ENCODE assay signal across 10 mouse cellular contexts in the genomic region with DNA sequence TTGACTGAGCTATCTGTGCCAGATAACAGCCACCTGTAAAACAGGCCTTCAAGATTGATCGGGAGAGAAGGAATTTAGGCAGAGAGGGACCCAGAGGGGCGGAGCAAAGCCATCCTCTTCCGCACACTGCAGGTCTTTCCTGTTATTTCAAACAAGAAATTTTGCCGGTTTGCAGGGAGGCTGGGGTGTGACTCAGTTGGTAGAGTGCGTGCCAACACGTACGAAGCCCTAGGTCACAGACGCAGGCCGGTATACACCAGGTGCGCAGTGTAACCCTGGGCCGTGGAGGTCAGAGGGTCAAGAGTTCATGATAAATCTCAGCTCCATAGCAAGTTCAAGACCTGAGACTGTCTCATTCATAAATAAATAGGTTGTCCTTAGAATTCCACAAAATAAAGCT. TPM values are rescaled to one million over a fixed set of nuclear protein-coding genes. Genes with fewer than 3 reads are reported as not detected.
DNase-seq lines count a peak whose midpoint lies in the region; ATAC-seq and TF ChIP-seq lines count a peak whose summit lies in the region.
"Had no signal": no experiment of that assay in that cellular context is flagged by ENCODE, and none has a peak within 500 bp of the region (broad histone marks: within the 10 kb centered on the region; RNA-seq: fewer than 3 reads in every experiment).

No protein-coding gene starts in this region.

- no peaks in the 10 kb centered on the region for H3K9me3 ChIP-seq in kidney, embryonic 14.5 days (ENCODE audit: control insufficient read depth, low read length)
- H3K9me3 ChIP-seq in G1E (replicated peaks): no peaks in the 10 kb centered on the region
- no peaks in the 10 kb centered on the region for H3K9me3 ChIP-seq in hindbrain, embryonic 14.5 days (ENCODE audit: control insufficient read depth, low read length)
- H3K9me3 ChIP-seq in liver, embryonic 16.5 days (replicated peaks; ENCODE audit: control insufficient read depth, low read length): no peaks in the 10 kb centered on the region

- H3K27ac ChIP-seq in kidney, embryonic 14.5 days (ENCODE audit: low read depth, low read length): no peak overlapping the region
- no peak overlapping the region for H3K27ac ChIP-seq in hindbrain, embryonic 14.5 days
- H3K27ac ChIP-seq in liver, embryonic 16.5 days (ENCODE audit: low read length): peak overlapping the region; percentile 61

- peak overlapping the region; percentile 42 for H3K9ac ChIP-seq in kidney, embryonic 14.5 days (ENCODE audit: low read depth, low read length)
- H3K9ac ChIP-seq in hindbrain, embryonic 14.5 days: no peak overlapping the region
- peak overlapping the region; percentile 56 for H3K9ac ChIP-seq in liver, embryonic 16.5 days (ENCODE audit: low read depth, low read length)

- TF ChIP-seq CTCF in G1E (IDR thresholded peaks at IDR 0.05; ENCODE audit: low read depth, low read length): no peak

- no peaks in the 10 kb centered on the region; the same call in 1 of the 2 replicates for H3K27me3 ChIP-seq in kidney, embryonic 14.5 days (ENCODE audit: control insufficient read depth, insufficient read depth, low read length)
- no peaks in the 10 kb centered on the region for H3K27me3 ChIP-seq in G1E (ENCODE audit: insufficient read depth, low read length)
- H3K27me3 ChIP-seq in hindbrain, embryonic 14.5 days (ENCODE audit: control insufficient read depth, insufficient read depth, low read length): peaks cover 24% of the 10 kb centered on the region
- no peaks in the 10 kb centered on the region for H3K27me3 ChIP-seq in liver, embryonic 16.5 days (ENCODE audit: control insufficient read depth, insufficient read depth, low read depth, low read length)

- DNase-seq in kidney, postnatal 14 days: no peak
- DNase-seq in G1E (ENCODE audit: low spot score): no peak
- DNase-seq in hindbrain, embryonic 14.5 days (ENCODE audit: low spot score): no peak
- no peak for DNase-seq in cerebellum, postnatal 25 days
- no peak for DNase-seq in layer of hippocampus, adult 9-10 months (ENCODE audit: low spot score)
- no peak for DNase-seq in frontal cortex, postnatal 36 days (ENCODE audit: low spot score in 2 of 2)

- peaks cover 11% of the 10 kb centered on the region for H3K4me1 ChIP-seq in kidney, embryonic 14.5 days (ENCODE audit: control insufficient read depth, insufficient read depth, low read length)
- peaks cover 81% of the 10 kb centered on the region for H3K4me1 ChIP-seq in G1E (ENCODE audit: insufficient read depth, low read depth, low read length)
- no peaks in the 10 kb centered on the region for H3K4me1 ChIP-seq in hindbrain, embryonic 14.5 days (replicated peaks; ENCODE audit: control insufficient read depth, insufficient read depth, low read length)
- H3K4me1 ChIP-seq in liver, embryonic 16.5 days (ENCODE audit: control insufficient read depth, low read depth, low read length): peaks cover 51% of the 10 kb centered on the region

- WGBS in kidney, embryonic 14.5 days: 40% methylated on average over 11 of the region's 11 CpGs
- WGBS in hindbrain, embryonic 14.5 days: 51% methylated on average over 11 of the region's 11 CpGs
- WGBS in liver, embryonic 16.5 days (ENCODE audit: insufficient replicate concordance): 51% methylated on average over 11 of the region's 11 CpGs

- H3K4me3 ChIP-seq in kidney, embryonic 14.5 days (ENCODE audit: low read length): peak overlapping the region; percentile 37; the same call in 1 of the 2 replicates
- H3K4me3 ChIP-seq in G1E (ENCODE audit: low read depth, low read length): peak overlapping the region; percentile 74
- no peak overlapping the region for H3K4me3 ChIP-seq in hindbrain, embryonic 14.5 days (replicated peaks; ENCODE audit: low read length)
- H3K4me3 ChIP-seq in liver, embryonic 16.5 days (ENCODE audit: low read depth, low read length): peak overlapping the region; percentile 69

- H3K4me2 ChIP-seq in kidney, embryonic 14.5 days (replicated peaks; ENCODE audit: low read depth, low read length): peak overlapping the region; percentile 63; the same call in 1 of the 2 replicates
- H3K4me2 ChIP-seq in hindbrain, embryonic 14.5 days (replicated peaks): peak overlapping the region; percentile 34; the same call in 1 of the 2 replicates
- peak overlapping the region; percentile 67 for H3K4me2 ChIP-seq in liver, embryonic 16.5 days (ENCODE audit: low read depth, low read length)

- H3K36me3 ChIP-seq in kidney, embryonic 14.5 days (ENCODE audit: control insufficient read depth, insufficient read depth, low read length): no peaks in the 10 kb centered on the region
- peaks cover 30% of the 10 kb centered on the region for H3K36me3 ChIP-seq in G1E (replicated peaks)
- H3K36me3 ChIP-seq in hindbrain, embryonic 14.5 days (replicated peaks; ENCODE audit: control insufficient read depth, insufficient read depth): no peaks in the 10 kb centered on the region
- peaks cover 32% of the 10 kb centered on the region for H3K36me3 ChIP-seq in liver, embryonic 16.5 days (ENCODE audit: control insufficient read depth, insufficient read depth)

- no peak for ATAC-seq in kidney, embryonic 14.5 days (ENCODE audit: low FRiP score, low TSS enrichment)
- ATAC-seq in G1E (ENCODE audit: extremely low read depth, insufficient number of reproducible peaks, low FRiP score, poor library complexity, severe bottlenecking): no peak
- no peak for ATAC-seq in hindbrain, embryonic 14.5 days (ENCODE audit: low FRiP score)
- no peak for ATAC-seq in liver, embryonic 16.5 days (ENCODE audit: low read depth)

RNA-seq across cellular contexts. Expression of a gene that starts 3.3 kb away (rescaled TPM):
- 3.3 TPM in 2 replicates for polyA plus RNA-seq in kidney, embryonic 14.5 days (2014; fragmentation: Nextera tagmentation; extraction: Ambion mirVana)
- total RNA-seq in G1E (2014; fragmentation: Nextera tagmentation) (17.1 and 24.2 TPM in 2 replicates), G1E (2017) (10.3 and 13.0 TPM in 2 replicates)
- 27.6 and 28.5 TPM in 2 replicates for polyA plus RNA-seq in G1E (2012)
- 0.47 and 0.60 TPM in 2 replicates for polyA plus RNA-seq in hindbrain, embryonic 14.5 days (2014; fragmentation: Nextera tagmentation; extraction: Ambion mirVana)
- polyA plus RNA-seq in liver, embryonic 16.5 days (2015; fragmentation: Nextera tagmentation; extraction: Ambion mirVana): 228 and 240 TPM in 2 replicates

RNA-seq across cellular contexts. Expression of a gene that starts 15.2 kb away (rescaled TPM):
- polyA plus RNA-seq in kidney, embryonic 14.5 days (2014; fragmentation: Nextera tagmentation; extraction: Ambion mirVana): 216 and 237 TPM in 2 replicates
- total RNA-seq in G1E (2014; fragmentation: Nextera tagmentation) (88.3 and 119 TPM in 2 replicates), G1E (2017) (66.7 and 86.0 TPM in 2 replicates)
- 90.8 and 98.4 TPM in 2 replicates for polyA plus RNA-seq in G1E (2012)
- polyA plus RNA-seq in hindbrain, embryonic 14.5 days (2014; fragmentation: Nextera tagmentation; extraction: Ambion mirVana): 192 and 193 TPM in 2 replicates
- polyA plus RNA-seq in liver, embryonic 16.5 days (2015; fragmentation: Nextera tagmentation; extraction: Ambion mirVana): 77.8 and 78.7 TPM in 2 replicates

RNA-seq across cellular contexts. Expression of a gene that starts 24.4 kb away (rescaled TPM):
- polyA plus RNA-seq in kidney, embryonic 14.5 days (2014; fragmentation: Nextera tagmentation; extraction: Ambion mirVana): 68.6 and 82.9 TPM in 2 replicates
- total RNA-seq in G1E (2014; fragmentation: Nextera tagmentation) (24.8 and 30.3 TPM in 2 replicates), G1E (2017) (34.1 and 37.6 TPM in 2 replicates)
- polyA plus RNA-seq in G1E (2012): 85.2 and 86.5 TPM in 2 replicates
- polyA plus RNA-seq in hindbrain, embryonic 14.5 days (2014; fragmentation: Nextera tagmentation; extraction: Ambion mirVana): 78.5 and 101 TPM in 2 replicates
- 28.9 and 34.6 TPM in 2 replicates for polyA plus RNA-seq in liver, embryonic 16.5 days (2015; fragmentation: Nextera tagmentation; extraction: Ambion mirVana)

RNA-seq across cellular contexts. Expression of a gene that starts 33.2 kb away (rescaled TPM):
- polyA plus RNA-seq in kidney, embryonic 14.5 days (2014; fragmentation: Nextera tagmentation; extraction: Ambion mirVana): 4.7 and 5.1 TPM in 2 replicates
- total RNA-seq in G1E (2014; fragmentation: Nextera tagmentation): not detected in 2 replicates
- 0.05 and 0.17 TPM in 2 replicates for total RNA-seq in G1E (2017)
- polyA plus RNA-seq in G1E (2012): not detected in 2 replicates
- polyA plus RNA-seq in hindbrain, embryonic 14.5 days (2014; fragmentation: Nextera tagmentation; extraction: Ambion mirVana): 1.0 and 1.1 TPM in 2 replicates
- polyA plus RNA-seq in liver, embryonic 16.5 days (2015; fragmentation: Nextera tagmentation; extraction: Ambion mirVana): 0.22 and 1.8 TPM in 2 replicates
- total RNA-seq: hematopoietic stem cell, adult 5-6 weeks; monocyte, adult 5-6 weeks had no signal

RNA-seq across cellular contexts. Expression of a gene that starts 47.0 kb away (rescaled TPM):
- polyA plus RNA-seq in kidney, embryonic 14.5 days (2014; fragmentation: Nextera tagmentation; extraction: Ambion mirVana): 29.9 and 41.5 TPM in 2 replicates
- 18.2 and 25.4 TPM in 2 replicates for total RNA-seq in G1E (2014; fragmentation: Nextera tagmentation)
- total RNA-seq in G1E (2017): 24.0 and 28.5 TPM in 2 replicates
- 33.2 and 43.2 TPM in 2 replicates for polyA plus RNA-seq in G1E (2012)
- 49.3 and 54.4 TPM in 2 replicates for polyA plus RNA-seq in hindbrain, embryonic 14.5 days (2014; fragmentation: Nextera tagmentation; extraction: Ambion mirVana)
- 21.1 and 22.2 TPM in 2 replicates for polyA plus RNA-seq in liver, embryonic 16.5 days (2015; fragmentation: Nextera tagmentation; extraction: Ambion mirVana)
